12 mouse cellular contexts compared by ENCODE assay signal in genomic region chr11:55323854-55324253, GRCm38 (mm10). TPM values are rescaled to one million over a fixed set of nuclear protein-coding genes. Genes with fewer than 3 reads are reported as not detected.
A peak's percentile ranks its signal among the peaks of the same experiment; 100 is the strongest.
DNase-seq lines count a peak whose midpoint lies in the region; ATAC-seq and TF ChIP-seq lines count a peak whose summit lies in the region.
"Had no signal": no experiment of that assay in that cellular context is flagged by ENCODE, and none has a peak within 500 bp of the region (broad histone marks: within the 10 kb centered on the region; RNA-seq: fewer than 3 reads in every experiment).

No protein-coding gene starts in this region.

- 61% methylated on average over 8 of the region's 8 CpGs for WGBS in hindbrain, embryonic 16.5 days
- WGBS in hindbrain, embryonic 13.5 days: 59% methylated on average over 8 of the region's 8 CpGs
- 92% methylated on average over 8 of the region's 8 CpGs for WGBS in thymus, adult 2 months

- ATAC-seq in hindbrain, embryonic 16.5 days: peak; percentile 37; the same call in 1 of the 2 replicates
- ATAC-seq in hindbrain, embryonic 13.5 days (ENCODE audit: low FRiP score): no peak
- ATAC-seq in megakaryocyte progenitor cell, adult 5-6 weeks (replicated peaks; ENCODE audit: poor library complexity): no peak

- no peaks in the 10 kb centered on the region for H3K27me3 ChIP-seq in hindbrain, embryonic 16.5 days (replicated peaks; ENCODE audit: control insufficient read depth, insufficient read depth, low read length)
- H3K27me3 ChIP-seq in hindbrain, embryonic 13.5 days: no peaks in the 10 kb centered on the region
- H3K27me3 ChIP-seq in thymus, adult 2 months (ENCODE audit: control insufficient read depth, insufficient read depth, low read length): no peaks in the 10 kb centered on the region
- H3K27me3 ChIP-seq: heart, embryonic 12.5 days had no signal

- no peak overlapping the region for H3K4me2 ChIP-seq in hindbrain, embryonic 16.5 days (ENCODE audit: low read length)
- no peak overlapping the region for H3K4me2 ChIP-seq in hindbrain, embryonic 13.5 days
- H3K4me2 ChIP-seq: heart, embryonic 12.5 days had no signal

- no peak overlapping the region for H3K9ac ChIP-seq in hindbrain, embryonic 16.5 days (ENCODE audit: low read depth, low read length)
- H3K9ac ChIP-seq in hindbrain, embryonic 13.5 days: no peak overlapping the region
- H3K9ac ChIP-seq: heart, embryonic 12.5 days had no signal

- peak; percentile 96 for DNase-seq in cerebellum, adult 9-10 months
- DNase-seq in layer of hippocampus, postnatal 10 days (ENCODE audit: low spot score in 2 of 2): peak; percentile 52 to 57
- peak; percentile 56 for DNase-seq in right cerebral cortex, postnatal 14 days
- no peak for DNase-seq in thymus, adult 2 months
- no peak for DNase-seq in kidney, postnatal 36 days
- DNase-seq: kidney, postnatal 14 days had no signal

- TF ChIP-seq POLR2A in thymus, adult 2 months (IDR thresholded peaks at IDR 0.05; ENCODE audit: control insufficient read depth, extremely low read depth, insufficient read depth, low read length, poor library complexity): no peak

- H3K27ac ChIP-seq in hindbrain, embryonic 16.5 days (ENCODE audit: low read depth, low read length): no peak overlapping the region
- no peak overlapping the region for H3K27ac ChIP-seq in hindbrain, embryonic 13.5 days
- no peak overlapping the region for H3K27ac ChIP-seq in thymus, adult 2 months (ENCODE audit: control insufficient read depth, insufficient read depth, low read length)
- H3K27ac ChIP-seq: macrophage had no signal

- no peaks in the 10 kb centered on the region for H3K4me1 ChIP-seq in hindbrain, embryonic 16.5 days (ENCODE audit: control insufficient read depth, insufficient read depth, low read depth, low read length)
- H3K4me1 ChIP-seq in hindbrain, embryonic 13.5 days (replicated peaks): 0 out of 2 replicates have a peak, but pooled peaks cover 5% of the 10 kb centered on the region
- no peaks in the 10 kb centered on the region for H3K4me1 ChIP-seq in thymus, adult 2 months (replicated peaks; ENCODE audit: control insufficient read depth, insufficient read depth, low read length)

- no peak overlapping the region for H3K4me3 ChIP-seq in hindbrain, embryonic 16.5 days (ENCODE audit: low read length)
- H3K4me3 ChIP-seq in hindbrain, embryonic 13.5 days: no peak overlapping the region
- H3K4me3 ChIP-seq in thymus, adult 2 months (ENCODE audit: control insufficient read depth, insufficient read depth, low read length): no peak overlapping the region
- H3K4me3 ChIP-seq: heart, embryonic 12.5 days had no signal

- no peaks in the 10 kb centered on the region for H3K9me3 ChIP-seq in hindbrain, embryonic 16.5 days (ENCODE audit: control insufficient read depth, low read length)
- no peaks in the 10 kb centered on the region for H3K9me3 ChIP-seq in hindbrain, embryonic 13.5 days
- H3K9me3 ChIP-seq: heart, embryonic 12.5 days had no signal

- no peak for TF ChIP-seq CTCF in thymus, adult 2 months (IDR thresholded peaks at IDR 0.05; ENCODE audit: borderline replicate concordance, control insufficient read depth, extremely low read depth, insufficient read depth, low read length, poor library complexity)

- H3K36me3 ChIP-seq in hindbrain, embryonic 16.5 days (ENCODE audit: control insufficient read depth, insufficient read depth, low read length): no peaks in the 10 kb centered on the region
- no peaks in the 10 kb centered on the region for H3K36me3 ChIP-seq in hindbrain, embryonic 13.5 days
- H3K36me3 ChIP-seq in thymus, adult 2 months (ENCODE audit: control insufficient read depth, insufficient read depth, low read length): no peaks in the 10 kb centered on the region
- H3K36me3 ChIP-seq: heart, embryonic 12.5 days had no signal

RNA-seq across cellular contexts. Expression of gene Fat2, which starts 12.5 kb away (rescaled TPM):
- polyA plus RNA-seq in hindbrain, embryonic 16.5 days (2015; fragmentation: Nextera tagmentation; extraction: Ambion mirVana): 0.36 and 0.45 TPM in 2 replicates
- 0.05 and 0.13 TPM in 2 replicates for polyA plus RNA-seq in hindbrain, embryonic 13.5 days (2015; fragmentation: Nextera tagmentation; extraction: Ambion mirVana)
- total RNA-seq in layer of hippocampus, postnatal 10 days (2021): under 1 TPM; 0.38 to 0.43 TPM
- polyA plus RNA-seq in thymus, adult 2 months (2012; rRNA removed): 1.9 and 2.2 TPM in 2 replicates
- total RNA-seq in megakaryocyte progenitor cell, adult 5-6 weeks (2015): not detected in 2 replicates
- total RNA-seq in megakaryocyte progenitor cell, adult 5-6 weeks (2017): not detected in 2 replicates
- total RNA-seq: neutrophil, adult 5-6 weeks had no signal
- polyA plus RNA-seq: heart, embryonic 12.5 days; macrophage had no signal

Comparison
In these comparisons a context has a peak if more than half of its experiments do, and no peak if none do; other contexts are left out.
1. DNase-seq: peak in cerebellum, adult 9-10 months (single experiment), layer of hippocampus, postnatal 10 days (2 of 2) and right cerebral cortex, postnatal 14 days (single experiment); none in thymus, adult 2 months (single experiment) and kidney, postnatal 36 days (0 of 2).